Mouse (Mus musculus): Measurements from ENCODE around the gene Pin1.
"Not testable (repeated sequence)": the region's sequence is repeated elsewhere in the genome, so short reads cannot be mapped to it uniquely, and the experiment has no call there.

Gene Pin1

GRCm38 (mm10) chr9:20662325-20662724 is 10.4 kb downstream of the Pin1 start:
- DNase-seq, result no peak

DNA sequence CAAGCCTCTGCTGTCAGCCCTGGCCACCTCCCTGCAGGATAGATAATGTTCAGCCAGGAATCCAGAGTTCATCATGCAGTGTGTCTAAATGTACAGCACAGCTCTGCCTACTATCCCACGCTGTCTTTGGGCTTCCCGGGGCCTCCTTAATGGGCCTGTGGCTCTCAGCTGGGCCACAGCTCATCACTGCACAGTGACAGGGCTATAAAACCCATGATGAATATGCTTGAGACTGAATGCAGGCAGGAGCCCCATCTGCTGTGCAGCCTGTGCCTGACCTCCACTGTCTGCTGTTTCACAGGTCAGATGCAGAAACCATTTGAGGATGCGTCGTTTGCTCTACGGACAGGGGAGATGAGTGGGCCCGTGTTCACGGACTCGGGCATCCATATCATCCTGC is 11.0 kb downstream of the Pin1 start:
- no peak for DNase-seq

DNA sequence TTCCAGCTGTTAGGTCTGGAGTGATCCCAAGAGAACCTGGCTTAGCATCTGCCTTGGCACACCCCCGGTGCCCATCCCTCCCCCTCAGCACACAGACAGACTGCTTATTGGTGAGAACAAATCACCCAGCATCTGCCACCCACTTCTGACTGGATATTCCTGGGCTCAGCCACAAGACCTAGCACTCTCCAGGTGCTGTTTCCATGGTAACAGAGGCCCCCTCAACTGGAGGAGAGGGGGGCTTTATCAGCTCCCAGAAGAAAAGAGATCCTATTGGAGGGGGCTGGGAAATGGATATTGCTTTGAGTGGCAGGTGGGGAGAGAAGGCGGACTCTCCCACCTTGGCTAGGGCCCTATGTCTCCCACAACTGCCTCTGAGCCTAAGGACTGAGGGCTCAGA is 12.1 kb downstream of the Pin1 start:
- no peak for DNase-seq

GRCm38 (mm10) chr9:20664366-20664765 is 12.5 kb downstream of the Pin1 start:
- no peak for DNase-seq

DNA sequence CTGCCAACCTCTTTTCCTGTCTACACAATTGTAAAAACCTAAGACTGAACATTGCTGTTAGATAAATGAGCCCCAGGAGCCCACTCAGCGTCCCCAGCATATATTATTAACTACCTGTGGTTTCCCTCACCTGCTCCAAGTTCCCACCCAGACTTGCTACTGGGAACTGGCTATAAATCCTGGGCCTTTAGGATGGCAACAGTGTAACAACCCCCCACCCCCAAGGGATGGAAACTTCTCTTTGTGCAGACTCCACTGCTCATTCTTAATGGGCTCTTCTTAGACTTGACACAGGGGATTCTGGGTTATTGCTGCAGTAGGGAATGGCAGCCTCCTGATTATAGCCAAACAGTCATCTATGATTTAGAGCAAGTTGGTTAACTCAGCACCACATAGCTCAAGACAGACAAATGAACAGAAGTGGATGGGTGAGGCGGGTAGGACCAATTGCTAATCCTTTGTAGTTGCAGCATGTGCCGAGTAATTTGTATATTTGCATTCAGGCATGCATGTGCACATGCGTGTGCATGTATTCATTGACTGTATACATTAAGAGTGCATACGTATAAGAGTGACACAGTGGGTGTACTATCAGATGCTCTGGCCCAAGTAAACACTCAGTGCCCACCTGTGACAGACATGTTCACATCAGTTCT is 13.2 kb downstream of the Pin1 start:
- no peak for DNase-seq

- no peak for DNase-seq
Observed at GRCm38 (mm10) chr9:20665925-20666324, 14.0 kb downstream of the Pin1 start.

- no peak for DNase-seq
Observed at GRCm38 (mm10) chr9:20666510-20667034, 14.7 kb downstream of the Pin1 start.

DNA sequence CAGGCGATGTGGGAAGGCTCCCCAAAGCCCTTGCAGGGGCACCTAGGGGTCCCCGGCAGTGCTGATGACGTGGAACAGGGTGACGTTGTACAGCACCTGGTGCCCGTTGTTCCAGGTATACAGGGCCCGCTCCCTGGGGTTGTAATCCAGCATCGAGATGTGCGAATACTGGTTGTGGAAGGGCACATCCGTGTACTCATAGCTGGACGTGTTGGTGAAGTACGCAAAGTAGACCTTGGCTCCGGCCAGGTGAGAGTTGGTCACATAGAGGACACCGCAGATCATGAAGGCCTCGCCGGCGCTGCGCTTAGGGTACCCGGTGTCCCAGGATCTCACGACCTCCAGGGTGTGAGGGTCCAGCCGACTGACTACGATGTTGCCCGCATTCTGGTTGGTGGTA is 16.2 kb downstream of the Pin1 start:
- DNase-seq, result no peak

- no peak for DNase-seq
Observed at GRCm38 (mm10) chr9:20672047-20672446, 20.2 kb downstream of the Pin1 start.

- no peak for DNase-seq
Observed at GRCm38 (mm10) chr9:20677892-20678291, 26.0 kb downstream of the Pin1 start.

- DNase-seq, result no peak
Observed at GRCm38 (mm10) chr9:20680378-20680958, 28.6 kb downstream of the Pin1 start.

- DNase-seq, result no peak
Observed at GRCm38 (mm10) chr9:20681546-20682388, 29.9 kb downstream of the Pin1 start.

GRCm38 (mm10) chr9:20682389-20682722 is 30.5 kb downstream of the Pin1 start:
- DNase-seq, result no peak

- no peak for DNase-seq
Observed at GRCm38 (mm10) chr9:20685081-20685861, 33.4 kb downstream of the Pin1 start.

DNA sequence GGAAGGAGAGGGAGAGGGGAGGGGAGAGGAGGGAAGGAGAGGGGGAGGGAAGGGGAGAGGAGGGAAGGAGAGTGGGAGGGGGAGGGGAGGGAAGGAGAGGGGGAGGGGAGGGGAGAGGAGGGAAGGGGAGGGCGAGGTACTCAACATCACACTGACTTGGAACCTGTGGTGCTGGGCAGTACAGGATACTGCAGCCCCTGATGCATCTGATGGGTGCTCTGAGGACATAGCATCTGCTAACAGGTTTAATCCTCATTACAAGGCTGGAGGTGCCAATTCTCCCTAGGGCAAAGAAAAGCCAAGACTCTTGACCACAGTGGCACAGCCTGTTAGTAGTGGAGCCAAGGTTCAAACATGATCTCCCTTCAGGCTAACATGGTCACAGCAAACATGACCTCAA is 37.5 kb downstream of the Pin1 start:
- no peak for DNase-seq

- DNase-seq, result no peak
Observed at GRCm38 (mm10) chr9:20689913-20690312, 38.0 kb downstream of the Pin1 start.

GRCm38 (mm10) chr9:20690449-20690848 is 38.6 kb downstream of the Pin1 start:
- DNase-seq, result not testable (repeated sequence)

- no peak for DNase-seq
Observed at GRCm38 (mm10) chr9:20692863-20693262, 41.0 kb downstream of the Pin1 start.

DNA sequence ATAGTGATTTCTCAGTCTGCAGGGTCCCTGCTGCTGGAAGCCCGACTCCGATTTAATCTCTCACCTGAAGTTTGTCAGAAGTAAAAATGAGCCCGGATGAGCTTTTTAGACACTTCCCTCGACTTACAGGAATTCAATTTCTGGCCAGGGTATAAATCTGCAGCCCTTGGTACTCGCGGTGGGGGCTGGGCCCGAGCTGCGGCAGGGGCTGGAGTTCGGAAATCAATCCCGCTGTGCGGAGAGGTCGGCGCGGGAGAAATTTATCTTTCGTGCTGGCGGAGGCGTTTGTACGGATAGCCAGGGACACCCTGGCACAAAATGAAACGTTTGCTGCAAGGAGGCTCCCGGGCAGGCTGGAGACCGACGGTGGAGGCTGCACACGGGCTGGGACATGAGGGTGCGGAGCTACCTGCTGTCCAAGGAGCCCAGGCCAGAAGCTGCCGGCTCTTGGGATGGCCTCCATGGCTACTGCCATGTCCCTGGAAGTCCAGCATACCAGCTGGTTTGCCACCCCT is 42.9 kb downstream of the Pin1 start:
- no peak for DNase-seq

DNA sequence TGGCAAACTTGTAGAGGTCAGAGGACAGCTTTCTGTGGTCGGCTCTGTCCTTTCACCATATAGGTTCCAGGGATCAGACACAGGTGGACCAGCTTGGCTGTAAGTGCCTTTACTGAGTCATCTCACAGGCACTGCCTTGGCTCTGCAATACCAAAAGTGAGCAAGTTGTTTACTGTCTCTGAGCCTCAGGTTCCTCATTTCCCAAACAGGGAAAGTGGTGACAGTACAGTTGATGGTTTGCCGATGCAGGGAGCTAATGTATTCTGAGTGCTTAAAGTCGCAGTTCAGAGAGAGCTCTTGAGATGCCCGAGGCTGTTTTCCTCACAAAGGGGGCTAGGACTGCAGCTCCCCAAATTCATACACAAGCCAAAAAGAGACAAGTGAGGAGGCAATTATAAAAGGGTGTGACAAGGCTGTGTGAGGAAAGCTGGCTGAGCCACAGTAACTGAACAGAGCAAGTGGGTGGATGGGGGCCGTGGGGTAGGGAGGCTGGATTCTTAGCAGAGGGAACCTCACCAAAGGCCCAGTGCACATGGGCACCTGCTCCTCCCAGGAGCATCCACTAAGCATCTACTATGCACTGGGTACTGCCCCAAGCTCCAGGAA is 44.3 kb downstream of the Pin1 start:
- DNase-seq, result no peak

DNA sequence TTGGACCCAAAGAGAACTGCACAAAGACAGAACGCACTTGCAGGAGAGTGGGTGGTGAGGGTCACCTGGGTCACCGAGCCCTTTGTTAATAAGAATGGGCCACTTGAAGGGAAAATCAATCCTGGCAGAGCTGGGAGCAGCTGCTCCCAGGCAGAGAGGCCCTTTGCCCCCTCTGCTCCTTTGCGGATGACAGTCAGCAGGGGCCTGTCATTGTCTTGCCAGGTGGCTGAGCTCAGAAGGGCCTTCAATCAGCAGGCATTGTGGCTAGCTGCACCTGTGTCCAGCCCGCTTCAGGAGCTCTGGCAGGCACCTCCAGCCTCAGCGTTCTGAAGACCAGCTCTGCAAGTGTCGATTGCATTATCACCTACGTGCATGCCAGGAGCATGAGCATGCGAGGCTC is 45.6 kb downstream of the Pin1 start:
- no peak for DNase-seq

DNA sequence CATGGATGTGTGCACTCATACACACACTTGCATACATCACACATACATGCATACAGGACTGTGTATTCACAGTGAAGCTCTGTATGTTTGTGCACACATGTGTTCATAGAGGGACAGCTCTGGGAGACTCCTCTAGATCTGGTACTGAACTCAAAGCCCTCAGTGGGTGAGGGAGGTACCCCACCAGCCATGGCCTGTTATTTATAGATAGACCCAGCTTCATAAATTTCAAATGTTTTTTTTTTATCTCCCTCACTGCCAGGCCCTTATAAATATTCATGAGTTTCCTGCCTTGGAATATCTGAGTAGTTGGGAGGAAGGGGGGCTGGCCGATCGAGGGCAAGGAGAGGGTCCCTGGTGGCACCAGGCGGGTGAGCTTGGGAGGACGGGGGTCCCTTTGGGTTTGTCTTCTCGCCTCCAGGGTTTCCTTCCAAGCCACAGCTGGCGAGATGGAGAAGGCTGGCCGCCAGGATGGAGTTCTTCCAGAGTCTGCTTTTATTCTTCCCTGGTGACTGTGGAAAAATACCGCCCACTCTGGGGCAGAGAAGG is 52.0 kb downstream of the Pin1 start:
- no peak for DNase-seq

Measured in heart, adult 11 months (tissue).